Mouse (Mus musculus) stomach, postnatal 0 days (tissue): ENCODE measurements around the gene Ensa.

Source experiments
- CTCF ChIP-seq: IDR thresholded peaks from 2 replicates; pipeline ENCODE4 v1.5.1; 2016; ENCODE audit warnings: antibody characterized with exemption, low read depth, mild to moderate bottlenecking, moderate library complexity
- EP300 ChIP-seq: optimal IDR thresholded peaks from 2 replicates; pipeline ENCODE3; 2016; ENCODE audit warnings: antibody characterized with exemption

DNA sequence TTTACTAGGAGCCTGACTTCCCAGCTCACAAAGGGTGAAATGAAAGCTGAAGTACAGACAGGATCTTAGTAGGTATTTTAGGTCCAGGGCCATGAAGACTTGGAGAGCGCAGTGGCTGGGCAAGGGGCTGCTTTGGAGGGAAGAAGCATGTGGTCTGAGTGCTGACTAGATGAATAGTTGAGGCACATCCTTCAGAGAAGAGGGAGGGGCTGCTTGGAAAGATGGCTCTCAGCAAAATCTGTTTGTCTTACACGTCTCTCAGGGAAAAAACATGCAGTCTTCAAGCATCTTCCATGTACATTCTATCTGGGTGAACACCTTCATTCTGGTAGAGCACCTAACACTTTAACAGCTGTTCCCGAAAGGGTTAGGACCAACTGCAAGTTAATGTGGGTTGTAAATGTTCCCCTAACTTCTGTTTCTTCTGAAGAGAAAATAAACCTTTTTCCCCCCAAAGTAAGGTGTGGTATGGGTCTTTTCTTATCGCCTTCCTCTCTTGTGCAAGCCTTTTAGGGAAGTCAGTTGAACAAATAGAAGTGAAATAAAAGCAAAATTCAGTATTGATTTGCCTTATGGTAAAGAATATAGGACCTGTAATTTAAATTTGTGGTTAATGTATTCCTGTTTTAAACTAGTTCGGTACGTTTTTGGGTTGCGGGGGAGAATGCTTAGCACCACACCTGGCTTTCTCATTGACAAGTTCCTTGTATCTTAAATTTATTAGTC is 38.1 kb downstream of the Ensa start:
- TF ChIP-seq CTCF, result no peak
- no peak for TF ChIP-seq EP300
